In the genomic region with DNA sequence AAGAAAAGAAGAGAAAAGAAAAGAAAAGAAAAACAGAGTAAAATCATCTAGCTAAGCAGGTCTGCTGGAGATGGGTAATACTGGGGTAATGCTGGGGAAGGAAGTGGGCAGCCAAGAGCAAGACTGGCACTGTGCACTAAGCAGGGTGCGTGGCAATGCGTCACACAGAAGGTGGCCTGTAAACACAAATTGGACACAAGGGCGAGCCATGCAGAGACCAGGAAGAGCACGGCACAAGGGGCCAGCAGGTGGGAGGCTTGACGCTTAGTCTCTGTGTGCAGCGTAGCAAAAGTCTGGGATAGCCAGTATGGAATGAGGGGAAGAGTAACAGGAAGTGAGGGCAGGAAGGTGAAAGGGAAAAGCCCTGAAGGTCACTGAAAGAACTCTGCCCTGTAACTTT, we compare ENCODE assay signal across 8 mouse cellular contexts. TPM values are rescaled to one million over a fixed set of nuclear protein-coding genes. Genes with fewer than 3 reads are reported as not detected.
A peak's percentile ranks its signal among the peaks of the same experiment; 100 is the strongest.
DNase-seq lines count a peak whose midpoint lies in the region; ATAC-seq lines count a peak whose summit lies in the region.

No protein-coding gene starts in this region.

- 0 out of 2 replicates have a peak overlapping the region, but pooled peaks have one; percentile 16 for H3K4me3 ChIP-seq in heart, embryonic 13.5 days
- no peak overlapping the region for H3K4me3 ChIP-seq in midbrain, embryonic 16.5 days (ENCODE audit: low read depth, low read length)

- no peaks in the 10 kb centered on the region for H3K27me3 ChIP-seq in heart, embryonic 13.5 days (replicated peaks)
- H3K27me3 ChIP-seq in midbrain, embryonic 16.5 days (ENCODE audit: control insufficient read depth, insufficient read depth, low read depth, low read length) = no peaks in the 10 kb centered on the region

- H3K9me3 ChIP-seq in heart, embryonic 13.5 days = no peaks in the 10 kb centered on the region
- H3K9me3 ChIP-seq in midbrain, embryonic 16.5 days (replicated peaks; ENCODE audit: control insufficient read depth, low read length, poor library complexity, severe bottlenecking) = no peaks in the 10 kb centered on the region

- 0 out of 2 replicates have a peak, but pooled peaks cover 4% of the 10 kb centered on the region for H3K36me3 ChIP-seq in heart, embryonic 13.5 days
- no peaks in the 10 kb centered on the region for H3K36me3 ChIP-seq in midbrain, embryonic 16.5 days (ENCODE audit: control insufficient read depth, insufficient read depth, low read length)

- peak overlapping the region; percentile 78 for H3K27ac ChIP-seq in heart, embryonic 13.5 days (replicated peaks)
- H3K27ac ChIP-seq in midbrain, embryonic 16.5 days (ENCODE audit: low read length) = peak overlapping the region; percentile 26; the same call in 1 of the 2 replicates

- peaks cover 75% of the 10 kb centered on the region for H3K4me1 ChIP-seq in heart, embryonic 13.5 days
- H3K4me1 ChIP-seq in midbrain, embryonic 16.5 days (ENCODE audit: control insufficient read depth, insufficient read depth, low read length) = peaks cover 46% of the 10 kb centered on the region

- H3K9ac ChIP-seq in heart, embryonic 13.5 days = peak overlapping the region; percentile 68
- 0 out of 2 replicates have a peak overlapping the region, but pooled peaks have one; percentile 15 for H3K9ac ChIP-seq in midbrain, embryonic 16.5 days (ENCODE audit: low read depth, low read length)

- no peak for DNase-seq in heart, adult 8-10 months (ENCODE audit: low spot score)
- DNase-seq in right cerebral cortex, postnatal 4 days = no peak
- DNase-seq in gastrocnemius, postnatal 4 days (ENCODE audit: low spot score in 2 of 2) = no peak
- no peak for DNase-seq in layer of hippocampus, adult 18-20 months (ENCODE audit: low spot score in 2 of 2)

- no peak for ATAC-seq in heart, embryonic 13.5 days (ENCODE audit: extremely low read depth, insufficient number of reproducible peaks, low FRiP score, low TSS enrichment)
- ATAC-seq in activated CD4-positive, CD25-positive, alpha-beta regulatory T cell, adult 4 months = peak; percentile 61
- ATAC-seq in hematopoietic stem cell, adult 5-6 weeks (replicated peaks in 1 of 2; ENCODE audit: insufficient read depth in 1 of 2, low FRiP score in 2 of 2, low TSS enrichment in 1 of 2, low read depth in 1 of 2, poor library complexity in 2 of 2, severe bottlenecking in 2 of 2) = peak; percentile 84 to 88
- ATAC-seq in midbrain, embryonic 16.5 days = 0 out of 2 replicates have a peak, but pooled peaks have one; percentile 16

- 49% methylated on average over 6 of the region's 6 CpGs for WGBS in heart, embryonic 13.5 days
- 22% methylated on average over 6 of the region's 6 CpGs for WGBS in midbrain, embryonic 16.5 days

- H3K4me2 ChIP-seq in heart, embryonic 13.5 days = peak overlapping the region; percentile 56
- H3K4me2 ChIP-seq in midbrain, embryonic 16.5 days (ENCODE audit: low read length) = peak overlapping the region; percentile 47

RNA-seq across cellular contexts. Expression of a gene that starts 6.9 kb away (rescaled TPM):
- polyA plus RNA-seq in heart, embryonic 13.5 days (2015; fragmentation: Nextera tagmentation; extraction: Ambion mirVana) = 11.7 and 11.8 TPM in 2 replicates
- 10 to 100 TPM; 77.8 to 86.8 (median 81.9) TPM for total RNA-seq in heart, adult 8-10 months (2022)
- 1 to 10 TPM; 2.0 to 4.2 TPM for polyA plus RNA-seq in activated CD4-positive, CD25-positive, alpha-beta regulatory T cell, adult 4 months (2017; shearing (Covaris generic))
- total RNA-seq in hematopoietic stem cell, adult 5-6 weeks (2017) = 37.0 and 39.6 TPM in 2 replicates
- 40.9 and 41.7 TPM in 2 replicates for polyA plus RNA-seq in midbrain, embryonic 16.5 days (2015; fragmentation: Nextera tagmentation; extraction: Ambion mirVana)
- 10 to 100 TPM; 87.5 to 91.7 TPM for total RNA-seq in gastrocnemius, postnatal 4 days (2021)
- total RNA-seq in layer of hippocampus, adult 18-20 months (2021) = 100 to 1,000 TPM; 320 to 367 TPM
